Mouse (Mus musculus) hindbrain, postnatal 0 days (tissue): ENCODE measurements around the gene Zw10. TPM values are rescaled to one million over a fixed set of nuclear protein-coding genes. Genes with fewer than 3 reads are reported as not detected.

Source experiments
- ATAC-seq: fragments of 200-750 bp; cut with Nextera tagmentation; 2 replicates; pipeline ENCODE4 v1.8.0; 2017; ENCODE audit warnings: mild to moderate bottlenecking, moderate TSS enrichment, moderate library complexity
- DNase-seq: peaks from one replicate; pipeline ENCODE4 v3.0.0-alpha.2; 2015; ENCODE audit warnings: low spot score
- H3K27ac ChIP-seq: fragments of 300-500 bp; sonication (generic); 2 replicates; pipeline ENCODE4 v1.5.1; 2014; ENCODE audit warnings: mild to moderate bottlenecking
- H3K27me3 ChIP-seq: fragments of 300-500 bp; sonication (generic); 2 replicates; pipeline ENCODE4 v1.6.1; 2014; ENCODE audit warnings: low read length, mixed read lengths; ENCODE audit not compliant: insufficient read depth
- H3K36me3 ChIP-seq: fragments of 300-500 bp; sonication (generic); 2 replicates; pipeline ENCODE4 v1.6.1; 2014; ENCODE audit warnings: low read length, mixed read lengths; ENCODE audit not compliant: insufficient read depth
- H3K4me1 ChIP-seq: fragments of 300-500 bp; sonication (generic); 2 replicates; pipeline ENCODE4 v1.6.1; 2014; ENCODE audit warnings: antibody characterized with exemption, low read length, mixed read lengths; ENCODE audit not compliant: insufficient read depth
- H3K4me2 ChIP-seq: fragments of 300-500 bp; sonication (generic); 2 replicates; pipeline ENCODE4 v1.6.1; 2014; ENCODE audit warnings: low read depth, mild to moderate bottlenecking, low read length, moderate library complexity, mixed read lengths
- H3K4me3 ChIP-seq: fragments of 300-500 bp; sonication (generic); 2 replicates; pipeline ENCODE4 v1.5.1; 2014; ENCODE audit warnings: low read length
- H3K9ac ChIP-seq: fragments of 300-500 bp; sonication (generic); replicated peaks from 2 replicates; pipeline ENCODE4 v1.6.1; 2014; ENCODE audit warnings: mild to moderate bottlenecking, low read length, moderate library complexity, mixed read lengths
- H3K9me3 ChIP-seq: fragments of 300-500 bp; sonication (generic); 2 replicates; pipeline ENCODE4 v1.6.1; 2016; ENCODE audit warnings: low read length, mixed read lengths
- CTCF ChIP-seq: IDR thresholded peaks from 2 replicates; pipeline ENCODE4 v1.5.1; 2016; ENCODE audit warnings: antibody characterized with exemption, control low read depth, low read depth
- WGBS: fragments of 180-500 bp; shearing (Covaris S2); extraction: QIAGEN DNeasy Blood & Tissue Kit; methylation state at CpG from one replicate; pipeline ENCODE4 v1.1.7; 2014; 5-methylcytosine and 5-hydroxymethylcytosine counted together
- polyA plus RNA-seq: library from polyadenylated mRNA; unstranded; fragments of >200 nt; fragmentation: Nextera tagmentation; extraction: Ambion mirVana; gene quantifications from 2 replicates; pipeline ENCODE4 v1.2.1, GENCODE M21; 2015
- total RNA-seq: library from RNA; depleted of rRNA; stranded (reverse); fragments of >200 nt; gene quantifications from 2 replicates; pipeline ENCODE4 v1.2.3, GENCODE M21; 2014; rRNA removed

Gene Zw10
- total and polyA plus RNA-seq, 2 experiments from 2014 or later: 13.0 to 17.6 TPM

DNA sequence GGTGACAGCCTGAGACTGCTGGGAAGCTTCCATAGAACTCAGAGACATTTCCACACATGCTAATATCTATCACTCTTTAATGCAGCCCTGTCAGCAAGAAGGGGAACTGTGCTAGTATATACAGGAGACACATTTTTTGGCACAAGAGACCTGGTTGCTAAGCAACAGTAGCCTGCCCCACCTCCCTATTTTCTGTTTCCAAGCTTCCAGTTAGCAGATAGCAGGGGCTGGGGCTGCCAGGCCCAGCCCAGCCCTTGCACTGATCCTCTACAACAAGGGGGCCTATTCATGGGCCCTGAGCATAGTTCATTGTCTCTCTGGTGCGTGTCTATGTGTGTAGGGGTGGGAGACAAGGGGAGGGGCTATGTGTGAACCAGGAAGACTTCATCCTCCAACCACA is 46.9 kb downstream of the Zw10 start:
- 22% methylated on average over 1 of the region's 1 CpGs for WGBS
- Histone ChIP-seq H3K9me3 (no peaks in the 10 kb centered on the region), H3K4me3 (no peak overlapping the region), H3K4me1 (no peaks in the 10 kb centered on the region), H3K27ac (no peak overlapping the region), H3K4me2 (no peak overlapping the region), H3K9ac (no peak overlapping the region), H3K27me3 (no peaks in the 10 kb centered on the region), H3K36me3 (no peaks in the 10 kb centered on the region)
- ATAC-seq (peak; percentile 90), DNase-seq (peak; percentile 44)
- TF ChIP-seq CTCF: no peak

DNA sequence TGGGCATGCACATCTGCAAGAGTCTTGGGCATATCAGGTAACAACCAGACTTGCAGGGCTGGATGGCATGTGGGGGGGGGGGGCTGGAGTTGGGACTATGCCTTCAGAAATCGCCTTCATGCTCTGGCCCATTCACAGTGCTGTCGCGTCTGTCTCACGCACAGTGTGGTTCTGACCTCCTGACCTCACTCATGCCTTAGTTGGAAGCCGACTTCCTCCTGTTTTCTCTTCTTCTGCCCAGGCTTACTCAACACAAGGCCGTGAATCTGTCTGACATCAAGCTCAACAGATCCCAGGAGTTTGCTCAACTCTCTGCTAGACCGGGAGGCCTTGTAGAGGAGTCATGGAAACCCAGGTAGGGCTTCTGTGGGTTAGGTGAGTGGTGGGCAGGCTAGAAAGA is 53.7 kb downstream of the Zw10 start:
- Histone ChIP-seq H3K4me3 (no peak overlapping the region), H3K4me2 (no peak overlapping the region), H3K27ac (no peak overlapping the region), H3K36me3 (no peaks in the 10 kb centered on the region), H3K4me1 (no peaks in the 10 kb centered on the region), H3K27me3 (no peaks in the 10 kb centered on the region), H3K9me3 (no peaks in the 10 kb centered on the region), H3K9ac (no peak overlapping the region)
- TF ChIP-seq CTCF: no peak
- no peak for DNase-seq
- ATAC-seq: no peak
- WGBS: 37% methylated on average over 7 of the region's 7 CpGs

DNA sequence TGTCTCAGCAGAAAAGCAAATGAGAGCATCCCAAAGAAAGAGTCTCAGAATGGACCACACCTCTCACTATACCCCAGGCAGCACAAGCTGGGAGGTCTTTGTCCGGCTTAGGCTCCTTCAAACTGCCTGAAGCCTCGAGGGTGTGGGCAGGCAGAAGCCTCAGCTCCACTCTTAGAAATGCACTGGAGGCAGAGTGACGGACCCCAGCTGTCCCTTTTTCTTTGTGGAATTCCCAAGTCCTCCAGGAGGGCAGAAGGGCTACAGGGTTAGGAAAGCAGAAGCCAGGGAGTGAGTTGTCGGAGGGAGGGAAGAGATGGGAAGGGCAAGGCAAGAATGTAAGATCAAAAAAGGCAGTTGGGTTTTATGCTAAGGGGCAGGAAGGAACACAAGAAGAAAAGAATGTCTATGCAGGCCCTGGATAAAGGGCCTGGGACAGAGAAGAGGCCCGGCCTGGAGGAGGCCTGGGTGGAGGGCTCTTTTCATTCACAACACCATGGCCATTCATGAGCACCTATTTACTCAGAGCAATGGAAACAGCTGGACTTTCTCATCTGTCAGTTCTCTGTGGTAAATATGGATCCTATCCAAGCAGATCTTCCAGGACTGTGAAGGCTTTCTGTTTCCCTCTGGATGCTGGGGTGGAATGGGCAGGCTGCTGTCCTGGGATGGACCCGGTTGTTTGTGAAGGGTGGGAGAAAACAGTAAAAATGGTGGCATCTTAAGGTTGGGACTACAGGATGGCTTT is 55.2 kb downstream of the Zw10 start:
- no peak overlapping the region for H3K9ac ChIP-seq
- H3K4me3 ChIP-seq: no peak overlapping the region
- H3K4me2 ChIP-seq: no peak overlapping the region
- no peaks in the 10 kb centered on the region for H3K36me3 ChIP-seq
- no peaks in the 10 kb centered on the region for H3K27me3 ChIP-seq
- TF ChIP-seq CTCF: no peak
- DNase-seq: no peak
- 43% methylated on average over 6 of the region's 6 CpGs for WGBS
- no peak for ATAC-seq
- H3K9me3 ChIP-seq: no peaks in the 10 kb centered on the region
- no peak overlapping the region for H3K27ac ChIP-seq
- no peaks in the 10 kb centered on the region for H3K4me1 ChIP-seq

DNA sequence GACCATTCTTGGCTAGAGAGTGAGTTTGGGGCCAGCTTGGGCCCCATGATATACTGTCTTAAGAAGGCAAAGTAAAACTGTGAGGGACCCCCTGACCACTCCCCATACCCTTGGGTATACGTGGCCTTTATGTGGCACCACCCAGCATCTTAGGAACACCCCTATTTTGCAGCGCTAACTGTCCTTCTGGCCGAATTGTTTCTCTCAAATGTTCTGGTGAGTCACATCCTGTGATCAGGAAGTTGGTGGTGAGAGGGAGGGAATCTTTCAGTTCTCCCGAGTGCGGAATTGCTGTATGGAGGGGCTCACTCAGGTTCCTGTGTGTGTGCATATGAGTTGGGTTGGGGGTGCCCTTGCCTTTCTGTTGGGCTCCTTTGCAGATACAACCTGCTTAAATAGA is 55.9 kb downstream of the Zw10 start:
- no peak for ATAC-seq
- Histone ChIP-seq H3K4me2 (no peak overlapping the region), H3K27me3 (no peaks in the 10 kb centered on the region), H3K4me3 (no peak overlapping the region), H3K9ac (no peak overlapping the region), H3K9me3 (no peaks in the 10 kb centered on the region), H3K4me1 (no peaks in the 10 kb centered on the region), H3K36me3 (no peaks in the 10 kb centered on the region), H3K27ac (no peak overlapping the region)
- WGBS: 89% methylated on average over 5 of the region's 5 CpGs
- no peak for TF ChIP-seq CTCF
- DNase-seq: no peak

DNA sequence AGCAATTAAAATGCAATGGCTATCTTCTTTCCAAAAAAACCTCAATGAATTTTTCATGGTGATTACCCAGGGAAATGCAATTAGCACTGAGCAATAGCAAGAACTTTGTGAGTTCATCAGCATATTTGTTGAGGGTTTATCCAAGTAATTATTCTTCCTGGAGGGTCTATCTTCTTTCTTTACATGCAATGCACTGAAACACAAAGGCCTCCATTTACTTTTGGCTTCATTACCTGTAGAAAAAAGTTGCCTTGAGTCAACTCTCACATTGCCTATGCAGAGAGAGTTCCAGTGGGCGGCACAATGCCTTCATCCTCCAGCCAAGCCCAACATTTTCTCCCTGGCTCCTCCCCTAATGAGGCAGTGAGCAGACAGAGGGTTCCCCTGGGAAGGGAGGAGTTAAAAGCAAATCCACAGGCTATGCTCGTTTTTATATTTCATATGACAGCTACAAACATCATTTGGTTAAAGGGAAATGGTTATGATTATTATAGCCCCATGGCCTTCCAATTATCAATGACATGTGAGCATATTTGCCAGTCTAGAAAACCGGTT is 62.9 kb downstream of the Zw10 start:
- Histone ChIP-seq H3K4me2 (no peak overlapping the region), H3K4me1 (no peaks in the 10 kb centered on the region), H3K9me3 (no peaks in the 10 kb centered on the region), H3K4me3 (no peak overlapping the region), H3K9ac (no peak overlapping the region), H3K36me3 (no peaks in the 10 kb centered on the region), H3K27me3 (no peaks in the 10 kb centered on the region), H3K27ac (no peak overlapping the region)
- no peak for ATAC-seq
- TF ChIP-seq CTCF: no peak
- no peak for DNase-seq
- 42% methylated on average over 3 of the region's 3 CpGs for WGBS

DNA sequence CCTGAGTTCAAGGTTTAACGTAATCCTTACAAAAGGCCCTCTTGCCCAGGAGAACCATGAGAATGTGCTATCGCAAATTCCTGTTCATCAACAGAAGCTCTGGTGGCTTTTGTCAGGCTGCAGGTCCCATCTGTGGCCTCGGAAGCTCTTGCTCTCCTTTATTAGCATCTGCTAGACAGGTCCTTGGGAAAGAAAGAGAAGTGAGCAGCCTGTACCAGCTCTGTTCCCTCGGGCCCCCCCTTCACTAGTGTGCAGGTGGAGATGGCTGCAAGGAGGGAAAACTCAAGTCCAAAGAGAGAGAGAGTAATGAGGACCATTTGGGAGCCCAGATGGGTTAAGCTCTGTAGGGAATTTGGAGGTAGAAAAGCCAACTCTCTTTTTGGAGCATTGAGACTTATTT is 64.3 kb downstream of the Zw10 start:
- Histone ChIP-seq H3K27ac (no peak overlapping the region), H3K9ac (no peak overlapping the region), H3K36me3 (no peaks in the 10 kb centered on the region), H3K4me3 (no peak overlapping the region), H3K9me3 (no peaks in the 10 kb centered on the region), H3K4me1 (no peaks in the 10 kb centered on the region), H3K27me3 (no peaks in the 10 kb centered on the region), H3K4me2 (no peak overlapping the region)
- no peak for TF ChIP-seq CTCF
- DNase-seq (no peak), ATAC-seq (no peak)
- WGBS: 76% methylated on average over 4 of the region's 4 CpGs

DNA sequence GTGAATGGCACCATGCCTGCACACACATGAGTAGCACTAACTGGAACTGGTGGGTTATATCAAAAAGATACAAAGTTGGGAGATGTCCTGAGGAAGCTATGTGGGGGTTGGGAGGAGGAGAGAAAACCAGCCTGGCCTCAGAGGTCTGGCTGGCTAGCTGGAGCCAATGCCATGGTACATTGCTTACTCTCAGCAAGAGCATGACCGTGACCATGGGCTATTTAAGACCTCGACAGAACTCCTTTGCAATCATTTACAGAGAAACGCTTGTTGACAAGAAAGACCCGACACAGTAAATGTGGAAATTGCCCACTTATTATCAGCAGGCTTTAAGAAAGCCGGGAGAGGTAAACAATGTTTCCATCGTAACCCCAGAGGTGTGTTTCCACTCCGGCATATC is 70.3 kb downstream of the Zw10 start:
- Histone ChIP-seq H3K9ac (no peak overlapping the region), H3K27ac (no peak overlapping the region), H3K36me3 (no peaks in the 10 kb centered on the region), H3K9me3 (no peaks in the 10 kb centered on the region), H3K4me1 (no peaks in the 10 kb centered on the region), H3K4me2 (no peak overlapping the region), H3K27me3 (no peaks in the 10 kb centered on the region), H3K4me3 (no peak overlapping the region)
- 52% methylated on average over 7 of the region's 7 CpGs for WGBS
- no peak for TF ChIP-seq CTCF
- DNase-seq: no peak
- ATAC-seq: no peak

Other genes with a start within 250 kb of the Zw10 start
- gene Zbtb16, start 219.4 kb upstream of the Zw10 start, total RNA-seq: 11.2 and 13.5 TPM in 2 replicates
- gene Zbtb16, start 219.4 kb upstream of the Zw10 start, polyA plus RNA-seq: 5.4 and 6.8 TPM in 2 replicates
- gene Htr3a, start 144.5 kb upstream of the Zw10 start, total RNA-seq: 3.4 and 4.7 TPM in 2 replicates
- 2.4 and 2.7 TPM in 2 replicates for gene Htr3a, start 144.5 kb upstream of the Zw10 start, polyA plus RNA-seq
- gene Htr3b, start 90.6 kb upstream of the Zw10 start, total RNA-seq: 0.16 TPM in 1 of 2 replicates, not detected in the other
- gene Htr3b, start 90.6 kb upstream of the Zw10 start, polyA plus RNA-seq: 0.19 and 0.25 TPM in 2 replicates
- 17.0 and 28.5 TPM in 2 replicates for gene Usp28, start 70.2 kb upstream of the Zw10 start, total RNA-seq
- gene Usp28, start 70.2 kb upstream of the Zw10 start, polyA plus RNA-seq: 16.0 and 18.4 TPM in 2 replicates
- 0.25 and 1.5 TPM in 2 replicates for gene Tmprss5, start 25.6 kb downstream of the Zw10 start, total RNA-seq
- 0.86 and 0.98 TPM in 2 replicates for gene Tmprss5, start 25.6 kb downstream of the Zw10 start, polyA plus RNA-seq
- gene Gm4894, start 194.9 kb downstream of the Zw10 start, total RNA-seq: not detected in 2 replicates
- not detected in 2 replicates for gene Gm4894, start 194.9 kb downstream of the Zw10 start, polyA plus RNA-seq